Mouse (Mus musculus): ENCODE results near the gene Zfp91. TPM values are rescaled to one million over a fixed set of nuclear protein-coding genes. Genes with fewer than 3 reads are reported as not detected.

Gene Zfp91
- polyA plus RNA-seq, 1 experiment from 2014 or later: 14.7 TPM

GRCm38 (mm10) chr19:12804237-12804636 lies 8.3 kb upstream of the Zfp91 start:
- Histone ChIP-seq H3K9ac (no peak overlapping the region), H3K36me3 (no peaks in the 10 kb centered on the region), H3K27me3 (no peaks in the 10 kb centered on the region), H3K9me3 (no peaks in the 10 kb centered on the region), H3K27ac (no peak overlapping the region), H3K4me3 (no peak overlapping the region), H3K4me2 (no peak overlapping the region), H3K4me1 (replicated peaks) (no peaks in the 10 kb centered on the region)
- no peak for ATAC-seq (ENCODE audit: low FRiP score)
- 83% methylated on average over 1 of the region's 1 CpGs for WGBS

- Histone ChIP-seq H3K27me3 (no peaks in the 10 kb centered on the region), H3K9ac (no peak overlapping the region), H3K27ac (no peak overlapping the region), H3K9me3 (no peaks in the 10 kb centered on the region), H3K4me1 (replicated peaks) (no peaks in the 10 kb centered on the region), H3K4me3 (no peak overlapping the region), H3K4me2 (no peak overlapping the region), H3K36me3 (no peaks in the 10 kb centered on the region)
- no peak for ATAC-seq (ENCODE audit: low FRiP score)
- 81% methylated on average over 3 of the region's 3 CpGs for WGBS
Observed at GRCm38 (mm10) chr19:12802830-12803229, 6.9 kb upstream of the Zfp91 start.

- Histone ChIP-seq H3K4me2 (no peak overlapping the region), H3K9ac (no peak overlapping the region), H3K4me1 (replicated peaks) (no peaks in the 10 kb centered on the region), H3K27ac (no peak overlapping the region), H3K27me3 (no peaks in the 10 kb centered on the region), H3K36me3 (no peaks in the 10 kb centered on the region), H3K4me3 (no peak overlapping the region), H3K9me3 (no peaks in the 10 kb centered on the region)
- no peak for ATAC-seq (ENCODE audit: low FRiP score)
- 86% methylated on average over 3 of the region's 3 CpGs for WGBS
Observed at GRCm38 (mm10) chr19:12801046-12801445, 5.1 kb upstream of the Zfp91 start.

GRCm38 (mm10) chr19:12800621-12801020 lies 4.7 kb upstream of the Zfp91 start:
- no peak for ATAC-seq (ENCODE audit: low FRiP score)

GRCm38 (mm10) chr19:12799081-12799480 lies 3.2 kb upstream of the Zfp91 start:
- no peaks in the 10 kb centered on the region for H3K36me3 ChIP-seq
- H3K27me3 ChIP-seq: no peaks in the 10 kb centered on the region
- no peak overlapping the region for H3K4me2 ChIP-seq
- 91% methylated on average over 3 of the region's 3 CpGs for WGBS
- H3K9ac ChIP-seq: no peak overlapping the region
- H3K4me1 ChIP-seq (replicated peaks): no peaks in the 10 kb centered on the region
- no peak overlapping the region for H3K4me3 ChIP-seq
- no peaks in the 10 kb centered on the region for H3K9me3 ChIP-seq
- no peak for ATAC-seq (ENCODE audit: low FRiP score)
- no peak overlapping the region for H3K27ac ChIP-seq

More at GRCm38 (mm10) chr19:12800621-12801020, 4.7 kb upstream of the Zfp91 start:
- H3K9me3 ChIP-seq: no peaks in the 10 kb centered on the region
- no peaks in the 10 kb centered on the region for H3K27me3 ChIP-seq
- H3K9ac ChIP-seq: no peak overlapping the region
- 74% methylated on average over 2 of the region's 2 CpGs for WGBS
- H3K27ac ChIP-seq: no peak overlapping the region
- H3K4me1 ChIP-seq (replicated peaks): no peaks in the 10 kb centered on the region
- H3K4me3 ChIP-seq: no peak overlapping the region
- H3K4me2 ChIP-seq: no peak overlapping the region
- H3K36me3 ChIP-seq: no peaks in the 10 kb centered on the region

- peaks cover 2% of the 10 kb centered on the region; the same call in 1 of the 2 replicates for H3K4me1 ChIP-seq (replicated peaks)
- no peak overlapping the region for H3K4me2 ChIP-seq
- no peaks in the 10 kb centered on the region for H3K9me3 ChIP-seq
- no peaks in the 10 kb centered on the region for H3K36me3 ChIP-seq
- no peak overlapping the region for H3K9ac ChIP-seq
- no peaks in the 10 kb centered on the region for H3K27me3 ChIP-seq
- no peak overlapping the region for H3K4me3 ChIP-seq
- no peak overlapping the region for H3K27ac ChIP-seq
- ATAC-seq (ENCODE audit: low FRiP score): no peak
- 87% methylated on average over 4 of the region's 4 CpGs for WGBS
Observed at GRCm38 (mm10) chr19:12798404-12798803, 2.5 kb upstream of the Zfp91 start.

GRCm38 (mm10) chr19:12797071-12797470 lies 1.1 kb upstream of the Zfp91 start:
- peak overlapping the region; percentile 91 for H3K4me3 ChIP-seq
- H3K9ac ChIP-seq: peak overlapping the region; percentile 72
- peak overlapping the region; percentile 88; the same call in 1 of the 2 replicates for H3K27ac ChIP-seq
- no peaks in the 10 kb centered on the region for H3K27me3 ChIP-seq
- H3K4me2 ChIP-seq: peak overlapping the region; percentile 78
- WGBS: 1% methylated on average over 7 of the region's 7 CpGs
- no peaks in the 10 kb centered on the region for H3K36me3 ChIP-seq
- no peaks in the 10 kb centered on the region for H3K9me3 ChIP-seq
- H3K4me1 ChIP-seq (replicated peaks): peaks cover 6% of the 10 kb centered on the region
- ATAC-seq (ENCODE audit: low FRiP score): no peak

GRCm38 (mm10) chr19:12796328-12796931 lies 504 bp upstream of the Zfp91 start:
- ATAC-seq (ENCODE audit: low FRiP score): peak; percentile 17

GRCm38 (mm10) chr19:12795110-12795509 lies 816 bp downstream of the Zfp91 start:
- no peaks in the 10 kb centered on the region for H3K27me3 ChIP-seq
- ATAC-seq (ENCODE audit: low FRiP score): peak; percentile 55
- peak overlapping the region; percentile 98 for H3K9ac ChIP-seq
- WGBS: 0% methylated on average over 12 of the region's 63 CpGs
- peak overlapping the region; percentile 99 for H3K27ac ChIP-seq
- no peaks in the 10 kb centered on the region for H3K9me3 ChIP-seq
- H3K4me2 ChIP-seq: peak overlapping the region; percentile 64
- no peaks in the 10 kb centered on the region for H3K36me3 ChIP-seq
- peaks cover 13% of the 10 kb centered on the region for H3K4me1 ChIP-seq (replicated peaks)
- H3K4me3 ChIP-seq: peak overlapping the region; percentile 91

More at GRCm38 (mm10) chr19:12796328-12796931, 504 bp upstream of the Zfp91 start:
- Histone ChIP-seq H3K9ac (peak overlapping the region; percentile 72), H3K27me3 (no peaks in the 10 kb centered on the region), H3K9me3 (no peaks in the 10 kb centered on the region), H3K4me3 (peak overlapping the region; percentile 91), H3K4me1 (replicated peaks) (peaks cover 10% of the 10 kb centered on the region), H3K4me2 (peak overlapping the region; percentile 78), H3K27ac (peak overlapping the region; percentile 88), H3K36me3 (no peaks in the 10 kb centered on the region)
- WGBS: under 1% methylated on average over 29 of the region's 29 CpGs

- ATAC-seq (ENCODE audit: low FRiP score): peak; percentile 62
- Histone ChIP-seq H3K4me3 (peak overlapping the region; percentile 91), H3K36me3 (no peaks in the 10 kb centered on the region), H3K4me2 (peak overlapping the region; percentile 64), H3K27ac (peak overlapping the region; percentile 99), H3K27me3 (no peaks in the 10 kb centered on the region), H3K4me1 (replicated peaks) (peaks cover 13% of the 10 kb centered on the region), H3K9ac (peak overlapping the region; percentile 98), H3K9me3 (no peaks in the 10 kb centered on the region)
- 1% methylated on average over 37 of the region's 39 CpGs for WGBS
Observed at GRCm38 (mm10) chr19:12794056-12795044, 1.6 kb downstream of the Zfp91 start.

- no peak overlapping the region for H3K27ac ChIP-seq
- no peak for ATAC-seq (ENCODE audit: low FRiP score)
- H3K4me1 ChIP-seq (replicated peaks): peaks cover 13% of the 10 kb centered on the region
- no peaks in the 10 kb centered on the region for H3K27me3 ChIP-seq
- H3K4me3 ChIP-seq: no peak overlapping the region
- H3K9me3 ChIP-seq: no peaks in the 10 kb centered on the region
- H3K9ac ChIP-seq: no peak overlapping the region
- H3K36me3 ChIP-seq: no peaks in the 10 kb centered on the region
- no peak overlapping the region for H3K4me2 ChIP-seq
Observed at GRCm38 (mm10) chr19:12792374-12792773, 3.6 kb downstream of the Zfp91 start.

- 83% methylated on average over 4 of the region's 4 CpGs for WGBS
- Histone ChIP-seq H3K9ac (no peak overlapping the region), H3K4me2 (no peak overlapping the region), H3K4me1 (replicated peaks) (peaks cover 7% of the 10 kb centered on the region), H3K27ac (no peak overlapping the region), H3K27me3 (no peaks in the 10 kb centered on the region), H3K36me3 (no peaks in the 10 kb centered on the region), H3K9me3 (no peaks in the 10 kb centered on the region), H3K4me3 (no peak overlapping the region)
- no peak for ATAC-seq (ENCODE audit: low FRiP score)
Observed at GRCm38 (mm10) chr19:12787721-12788120, 8.2 kb downstream of the Zfp91 start.
